9 mouse cellular contexts compared by ENCODE assay signal in the genomic region with DNA sequence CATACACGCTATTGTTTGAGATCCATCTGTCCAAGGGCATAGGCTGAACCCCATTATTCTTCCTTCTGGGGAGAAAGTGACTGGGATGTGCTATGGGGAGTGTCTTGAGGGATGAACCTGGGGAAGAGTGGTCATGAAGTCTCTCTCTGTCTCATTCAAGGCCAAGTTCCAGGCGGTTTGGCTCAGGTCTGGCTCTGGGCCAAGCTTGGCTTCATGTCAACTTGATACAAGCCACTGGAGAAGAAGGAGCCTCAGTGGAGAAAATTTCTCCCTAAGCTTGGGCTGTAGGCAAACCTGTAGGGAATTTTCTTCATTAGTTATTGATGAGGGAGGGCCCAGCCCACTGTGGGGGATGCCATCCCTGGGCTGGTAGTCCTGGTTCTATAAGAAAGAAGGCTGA. TPM values are rescaled to one million over a fixed set of nuclear protein-coding genes. Genes with fewer than 3 reads are reported as not detected.
A peak's percentile ranks its signal among the peaks of the same experiment; 100 is the strongest.
DNase-seq lines count a peak whose midpoint lies in the region; ATAC-seq and TF ChIP-seq lines count a peak whose summit lies in the region.
"Had no signal": no experiment of that assay in that cellular context is flagged by ENCODE, and none has a peak within 500 bp of the region (broad histone marks: within the 10 kb centered on the region; RNA-seq: fewer than 3 reads in every experiment).

No protein-coding gene starts in this region.

- H3K4me1 ChIP-seq in hindbrain, postnatal 0 days (ENCODE audit: insufficient read depth, low read length), result no peaks in the 10 kb centered on the region
- peaks cover 29% of the 10 kb centered on the region for H3K4me1 ChIP-seq in hindbrain, embryonic 10.5 days (replicated peaks)
- H3K4me1 ChIP-seq in forebrain, postnatal 0 days (ENCODE audit: insufficient read depth), result no peaks in the 10 kb centered on the region

- H3K36me3 ChIP-seq in hindbrain, postnatal 0 days (ENCODE audit: insufficient read depth, low read length), result no peaks in the 10 kb centered on the region
- no peaks in the 10 kb centered on the region for H3K36me3 ChIP-seq in hindbrain, embryonic 10.5 days
- H3K36me3 ChIP-seq in forebrain, postnatal 0 days (ENCODE audit: insufficient read depth), result no peaks in the 10 kb centered on the region

- WGBS in hindbrain, postnatal 0 days, result 44% methylated on average over 2 of the region's 2 CpGs
- WGBS in hindbrain, embryonic 10.5 days, result 89% methylated on average over 2 of the region's 2 CpGs
- 54% methylated on average over 2 of the region's 2 CpGs for WGBS in forebrain, postnatal 0 days

- H3K9ac ChIP-seq in hindbrain, postnatal 0 days (replicated peaks; ENCODE audit: low read length), result no peak overlapping the region
- no peak overlapping the region for H3K9ac ChIP-seq in forebrain, postnatal 0 days

- no peaks in the 10 kb centered on the region for H3K27me3 ChIP-seq in hindbrain, postnatal 0 days (ENCODE audit: insufficient read depth, low read length)
- H3K27me3 ChIP-seq in hindbrain, embryonic 10.5 days (ENCODE audit: insufficient read depth, poor library complexity, severe bottlenecking), result no peaks in the 10 kb centered on the region
- no peaks in the 10 kb centered on the region for H3K27me3 ChIP-seq in forebrain, postnatal 0 days (ENCODE audit: insufficient read depth, low read length)

- no peak for TF ChIP-seq CTCF in hindbrain, postnatal 0 days (IDR thresholded peaks at IDR 0.05; ENCODE audit: low read depth)
- TF ChIP-seq CTCF in forebrain, postnatal 0 days (IDR thresholded peaks at IDR 0.05; ENCODE audit: low read depth), result no peak

- H3K27ac ChIP-seq in hindbrain, postnatal 0 days, result 0 out of 2 replicates have a peak overlapping the region, but pooled peaks have one; percentile 45
- H3K27ac ChIP-seq in hindbrain, embryonic 10.5 days, result no peak overlapping the region
- H3K27ac ChIP-seq in forebrain, postnatal 0 days (ENCODE audit: low read depth, low read length), result no peak overlapping the region

- DNase-seq in hindbrain, postnatal 0 days (ENCODE audit: low spot score), result peak; percentile 76
- DNase-seq in hindbrain, embryonic 10.5 days (ENCODE audit: low spot score), result no peak
- peak; percentile 69 for DNase-seq in Muller cell, postnatal 12 days (ENCODE audit: inconsistent ontology term)
- DNase-seq in adrenal gland, postnatal 36 days, result peak; percentile 84 to 87
- peak; percentile 62 for DNase-seq in kidney, adult 9 months
- no peak for DNase-seq in thymus, postnatal 4 days
- DNase-seq in forebrain, postnatal 0 days, result no peak
- DNase-seq: thymus, postnatal 36 days had no signal

- H3K4me3 ChIP-seq in hindbrain, postnatal 0 days (ENCODE audit: low read length), result no peak overlapping the region
- no peak overlapping the region for H3K4me3 ChIP-seq in hindbrain, embryonic 10.5 days
- H3K4me3 ChIP-seq in forebrain, postnatal 0 days (ENCODE audit: low read depth, low read length), result no peak overlapping the region

- H3K9me3 ChIP-seq in hindbrain, postnatal 0 days (ENCODE audit: low read length), result no peaks in the 10 kb centered on the region
- H3K9me3 ChIP-seq in hindbrain, embryonic 10.5 days, result no peaks in the 10 kb centered on the region
- no peaks in the 10 kb centered on the region for H3K9me3 ChIP-seq in forebrain, postnatal 0 days (ENCODE audit: low read length)

- no peak for ATAC-seq in hindbrain, postnatal 0 days
- ATAC-seq in forebrain, postnatal 0 days, result no peak
- ATAC-seq in erythroblast, adult 5-6 weeks (replicated peaks; ENCODE audit: low FRiP score, poor library complexity, severe bottlenecking), result no peak

- no peak overlapping the region for H3K4me2 ChIP-seq in hindbrain, postnatal 0 days (ENCODE audit: low read depth, low read length)
- H3K4me2 ChIP-seq in forebrain, postnatal 0 days (ENCODE audit: low read depth), result no peak overlapping the region

RNA-seq across cellular contexts. Expression of gene Zc3h12a, which starts 48.0 kb away (rescaled TPM):
- total RNA-seq in hindbrain, postnatal 0 days (2014; rRNA removed), result not detected in 2 replicates
- 0.16 and 0.31 TPM in 2 replicates for polyA plus RNA-seq in hindbrain, postnatal 0 days (2015; fragmentation: Nextera tagmentation; extraction: Ambion mirVana)
- 0.20 and 0.65 TPM in 2 replicates for polyA plus RNA-seq in hindbrain, embryonic 10.5 days (2016; fragmentation: Nextera tagmentation; extraction: Ambion mirVana)
- 1 to 10 TPM; 5.8 to 7.6 TPM for total RNA-seq in adrenal gland, postnatal 36 days (2021)
- not detected in 2 replicates for total RNA-seq in forebrain, postnatal 0 days (2014; rRNA removed)
- polyA plus RNA-seq in forebrain, postnatal 0 days (2015; fragmentation: Nextera tagmentation; extraction: Ambion mirVana), result 0.05 and 0.07 TPM in 2 replicates
- total RNA-seq in erythroblast, adult 5-6 weeks (2015; ENCODE audit: low replicate concordance), result 1.3 and 1.5 TPM in 2 replicates
- total RNA-seq in erythroblast, adult 5-6 weeks (2017; ENCODE audit: low replicate concordance), result 1.2 TPM in 1 of 2 replicates, not detected in the other

Comparison
In these comparisons a context has a peak if more than half of its experiments do, and no peak if none do; other contexts are left out.
1. DNase-seq: peak in hindbrain, postnatal 0 days (single experiment), Muller cell, postnatal 12 days (single experiment), adrenal gland, postnatal 36 days (2 of 2) and kidney, adult 9 months (single experiment); none in hindbrain, embryonic 10.5 days (single experiment), thymus, postnatal 4 days (single experiment) and forebrain, postnatal 0 days (single experiment).